Mouse (Mus musculus): ENCODE measurements around the gene Camta1. TPM values are rescaled to one million over a fixed set of nuclear protein-coding genes. Genes with fewer than 3 reads are reported as not detected.

The Camta1 gene
- polyA plus RNA-seq, 1 experiment from 2014 or later = 130 TPM

- H3K27ac ChIP-seq (replicated peaks) = no peak overlapping the region
- 84% methylated on average over 7 of the region's 7 CpGs for WGBS
- no peak for ATAC-seq (replicated peaks)
Observed at GRCm38 (mm10) chr4:151207566-151207965, 654.1 kb downstream of the Camta1 start.

DNA sequence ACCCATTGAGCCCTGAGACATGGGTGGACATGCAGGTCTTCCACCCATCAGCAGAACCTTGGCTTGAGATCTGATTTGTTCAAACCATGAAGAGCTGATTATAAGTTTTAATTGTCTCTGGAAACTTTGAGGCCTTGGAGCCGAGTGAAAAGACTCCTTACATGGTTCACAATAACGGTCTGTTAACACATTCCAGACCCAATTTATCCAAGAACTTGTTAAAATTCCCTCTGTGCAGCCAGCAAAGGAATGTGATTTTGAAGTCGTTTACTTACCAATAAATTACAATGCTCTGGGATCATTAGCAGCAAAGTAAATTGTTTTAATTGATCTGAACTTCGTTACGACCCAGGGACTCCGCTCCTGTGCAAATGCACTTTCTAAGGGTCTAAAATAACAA, 658.8 kb downstream of the Camta1 start:
- Histone ChIP-seq H3K4me2 (replicated peaks) (no peak overlapping the region), H3K9me3 (no peaks in the 10 kb centered on the region), H3K27ac (replicated peaks) (no peak overlapping the region), H3K4me3 (no peak overlapping the region), H3K4me1 (no peaks in the 10 kb centered on the region), H3K27me3 (no peaks in the 10 kb centered on the region), H3K9ac (replicated peaks) (no peak overlapping the region), H3K36me3 (no peaks in the 10 kb centered on the region)
- 17% methylated on average over 6 of the region's 6 CpGs for WGBS
- ATAC-seq (replicated peaks) = no peak

More at GRCm38 (mm10) chr4:151207566-151207965, 654.1 kb downstream of the Camta1 start:
- Histone ChIP-seq H3K4me2 (replicated peaks) (no peak overlapping the region), H3K9me3 (no peaks in the 10 kb centered on the region), H3K4me1 (no peaks in the 10 kb centered on the region), H3K9ac (replicated peaks) (no peak overlapping the region), H3K4me3 (no peak overlapping the region), H3K27me3 (no peaks in the 10 kb centered on the region), H3K36me3 (no peaks in the 10 kb centered on the region)

DNA sequence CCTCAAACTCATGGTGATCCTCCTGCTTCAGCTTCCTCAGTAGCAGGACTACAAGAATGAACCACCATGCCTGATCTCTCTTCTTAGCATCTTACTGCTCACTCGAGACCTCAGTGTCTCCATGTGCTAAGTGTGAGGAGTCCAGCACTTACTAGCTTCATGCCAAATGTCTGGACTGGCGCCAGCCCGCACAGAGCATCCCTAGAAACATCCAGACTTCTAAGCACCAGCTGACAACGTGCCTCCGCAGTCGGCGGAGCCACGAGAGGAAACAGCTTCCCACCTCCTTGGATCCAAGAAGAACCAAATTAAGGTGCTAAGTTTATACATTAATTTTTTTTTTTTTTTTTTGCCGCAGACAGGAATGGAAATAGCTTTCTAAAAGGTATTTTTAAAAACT, 661.4 kb downstream of the Camta1 start:
- WGBS = 63% methylated on average over 9 of the region's 9 CpGs
- no peaks in the 10 kb centered on the region for H3K4me1 ChIP-seq
- no peak overlapping the region for H3K27ac ChIP-seq (replicated peaks)
- H3K9ac ChIP-seq (replicated peaks) = no peak overlapping the region
- H3K9me3 ChIP-seq = no peaks in the 10 kb centered on the region
- H3K4me3 ChIP-seq = no peak overlapping the region
- H3K27me3 ChIP-seq = no peaks in the 10 kb centered on the region
- no peak for ATAC-seq (replicated peaks)
- no peaks in the 10 kb centered on the region for H3K36me3 ChIP-seq
- H3K4me2 ChIP-seq (replicated peaks) = no peak overlapping the region

DNA sequence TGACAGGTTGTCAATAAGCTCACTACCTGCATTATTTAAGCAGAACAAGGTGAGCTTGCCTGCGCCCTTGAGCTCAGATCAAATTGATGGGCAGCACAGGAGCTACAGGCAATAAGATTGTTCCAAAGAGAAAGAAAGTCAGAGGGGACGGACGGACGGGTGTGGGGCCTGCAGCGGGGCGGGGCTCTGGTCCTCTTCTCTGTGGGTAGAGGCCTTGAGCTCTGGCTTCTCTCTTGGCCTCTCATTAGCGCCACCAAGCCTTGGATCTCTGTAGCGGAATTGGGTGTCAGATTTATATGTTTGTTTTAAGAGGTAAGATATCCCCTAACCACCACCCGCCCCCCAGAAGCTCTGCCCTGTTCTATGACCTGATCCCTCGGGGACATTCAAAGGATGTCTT, 666.5 kb downstream of the Camta1 start:
- Histone ChIP-seq H3K9me3 (no peaks in the 10 kb centered on the region), H3K4me2 (replicated peaks) (no peak overlapping the region), H3K9ac (replicated peaks) (no peak overlapping the region), H3K4me3 (no peak overlapping the region), H3K27me3 (no peaks in the 10 kb centered on the region), H3K27ac (replicated peaks) (0 out of 2 replicates have a peak overlapping the region, but pooled peaks have one; percentile 39), H3K4me1 (peaks cover 14% of the 10 kb centered on the region), H3K36me3 (no peaks in the 10 kb centered on the region)
- WGBS = 57% methylated on average over 10 of the region's 10 CpGs
- ATAC-seq (replicated peaks) = no peak

GRCm38 (mm10) chr4:151194715-151195097, 667.0 kb downstream of the Camta1 start:
- Histone ChIP-seq H3K27me3 (no peaks in the 10 kb centered on the region), H3K9me3 (no peaks in the 10 kb centered on the region), H3K27ac (replicated peaks) (peak overlapping the region; percentile 39; the same call in 1 of the 2 replicates), H3K9ac (replicated peaks) (no peak overlapping the region), H3K4me3 (no peak overlapping the region), H3K4me1 (peaks cover 14% of the 10 kb centered on the region), H3K4me2 (replicated peaks) (0 out of 2 replicates have a peak overlapping the region, but pooled peaks have one; percentile 18), H3K36me3 (no peaks in the 10 kb centered on the region)
- 42% methylated on average over 4 of the region's 4 CpGs for WGBS
- no peak for ATAC-seq (replicated peaks)

DNA sequence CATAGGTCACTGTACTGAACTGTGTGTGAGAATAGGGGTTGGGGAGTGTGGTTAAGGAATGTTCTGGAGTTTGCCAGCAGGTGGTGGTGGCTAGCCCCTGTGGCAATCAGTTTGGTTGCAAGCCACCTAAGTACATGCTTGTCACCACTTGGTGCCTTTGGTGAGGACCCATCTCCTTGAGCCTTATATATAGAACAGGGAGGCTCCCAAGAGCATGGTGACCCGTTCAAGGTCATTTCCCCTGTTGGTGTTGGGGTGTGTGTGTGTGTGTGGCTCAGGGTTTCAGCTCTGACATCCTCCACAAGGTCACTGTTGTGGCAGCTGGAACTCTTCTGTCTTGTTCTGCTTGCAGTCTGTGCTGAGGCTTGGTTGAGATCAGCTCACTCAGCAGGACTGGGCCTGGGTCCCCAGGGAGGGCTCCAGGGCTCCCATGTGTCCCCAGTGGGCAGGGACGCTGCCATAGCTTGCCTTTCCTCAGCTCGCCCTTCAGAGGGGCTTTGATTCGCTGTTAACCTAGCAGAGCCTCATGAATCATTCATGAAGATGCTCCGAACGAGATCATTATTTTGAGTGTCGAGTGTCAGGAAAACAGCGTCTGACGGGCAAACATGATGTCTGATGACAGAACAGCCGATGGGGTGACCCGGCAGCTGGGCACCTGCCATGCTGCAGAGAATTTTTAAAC, 667.5 kb downstream of the Camta1 start:
- Histone ChIP-seq H3K27me3 (no peaks in the 10 kb centered on the region), H3K36me3 (no peaks in the 10 kb centered on the region), H3K4me3 (no peak overlapping the region), H3K9me3 (no peaks in the 10 kb centered on the region), H3K9ac (replicated peaks) (no peak overlapping the region), H3K4me1 (peaks cover 14% of the 10 kb centered on the region), H3K27ac (replicated peaks) (no peak overlapping the region), H3K4me2 (replicated peaks) (0 out of 2 replicates have a peak overlapping the region, but pooled peaks have one; percentile 18)
- no peak; the same call in 1 of the 2 replicates for ATAC-seq (replicated peaks)
- WGBS = 11% methylated on average over 11 of the region's 11 CpGs

DNA sequence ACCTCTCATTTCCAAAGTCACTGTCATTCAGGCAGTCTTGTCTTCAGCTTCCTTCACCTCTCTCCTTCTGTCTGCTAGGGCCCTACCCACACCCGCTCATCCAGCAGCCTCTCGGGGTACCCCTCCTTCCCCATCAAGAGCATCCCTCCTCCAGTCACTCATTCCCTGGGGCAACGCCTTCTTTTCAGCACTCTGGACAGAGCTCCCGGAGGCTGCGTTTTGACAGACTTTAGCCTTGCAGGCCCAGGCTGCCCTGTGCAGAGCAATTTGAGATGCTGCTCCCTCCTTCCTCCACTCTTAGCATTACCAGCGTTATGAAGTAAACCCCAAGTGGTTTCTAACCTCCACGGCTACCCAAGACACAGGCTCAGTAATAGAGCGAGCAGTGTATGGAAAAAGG, 675.2 kb downstream of the Camta1 start:
- no peak for ATAC-seq (replicated peaks)
- WGBS = 7% methylated on average over 8 of the region's 8 CpGs
- Histone ChIP-seq H3K36me3 (no peaks in the 10 kb centered on the region), H3K9me3 (no peaks in the 10 kb centered on the region), H3K27me3 (peaks cover 22% of the 10 kb centered on the region), H3K27ac (replicated peaks) (0 out of 2 replicates have a peak overlapping the region, but pooled peaks have one; percentile 20), H3K4me3 (no peak overlapping the region), H3K9ac (replicated peaks) (no peak overlapping the region), H3K4me1 (peaks cover 6% of the 10 kb centered on the region), H3K4me2 (replicated peaks) (no peak overlapping the region)

DNA sequence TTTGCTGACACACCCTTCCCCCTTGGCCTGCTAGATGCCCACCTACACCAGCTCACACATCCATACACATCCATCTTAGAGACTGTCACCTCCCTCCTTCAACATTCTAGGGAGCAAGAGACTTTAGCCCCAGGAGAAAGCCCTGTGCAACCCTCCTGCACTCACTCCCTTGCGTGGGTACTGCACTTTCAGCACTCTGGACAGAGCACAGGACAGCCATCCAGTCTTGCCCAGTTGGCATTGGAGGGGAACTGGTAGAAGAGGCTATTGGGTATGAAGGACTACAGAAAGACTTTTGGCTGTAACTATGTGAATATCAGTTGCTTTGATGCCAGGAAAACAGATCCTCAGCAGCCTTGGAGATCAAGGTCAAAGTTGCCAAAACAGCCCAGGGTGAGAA, 675.9 kb downstream of the Camta1 start:
- Histone ChIP-seq H3K9ac (replicated peaks) (no peak overlapping the region), H3K36me3 (no peaks in the 10 kb centered on the region), H3K9me3 (no peaks in the 10 kb centered on the region), H3K4me2 (replicated peaks) (no peak overlapping the region), H3K4me3 (no peak overlapping the region), H3K27ac (replicated peaks) (no peak overlapping the region), H3K27me3 (peaks cover 22% of the 10 kb centered on the region), H3K4me1 (peaks cover 13% of the 10 kb centered on the region)
- 32% methylated on average over 1 of the region's 1 CpGs for WGBS
- no peak for ATAC-seq (replicated peaks)

- Histone ChIP-seq H3K4me2 (replicated peaks) (no peak overlapping the region), H3K27me3 (peaks cover 31% of the 10 kb centered on the region), H3K9me3 (no peaks in the 10 kb centered on the region), H3K36me3 (no peaks in the 10 kb centered on the region), H3K4me3 (no peak overlapping the region), H3K27ac (replicated peaks) (peak overlapping the region; percentile 57), H3K4me1 (peaks cover 35% of the 10 kb centered on the region), H3K9ac (replicated peaks) (no peak overlapping the region)
- 16% methylated on average over 7 of the region's 7 CpGs for WGBS
- ATAC-seq (replicated peaks) = 0 out of 2 replicates have a peak, but pooled peaks have one; percentile 17
Observed at GRCm38 (mm10) chr4:151180394-151180902, 681.2 kb downstream of the Camta1 start.

DNA sequence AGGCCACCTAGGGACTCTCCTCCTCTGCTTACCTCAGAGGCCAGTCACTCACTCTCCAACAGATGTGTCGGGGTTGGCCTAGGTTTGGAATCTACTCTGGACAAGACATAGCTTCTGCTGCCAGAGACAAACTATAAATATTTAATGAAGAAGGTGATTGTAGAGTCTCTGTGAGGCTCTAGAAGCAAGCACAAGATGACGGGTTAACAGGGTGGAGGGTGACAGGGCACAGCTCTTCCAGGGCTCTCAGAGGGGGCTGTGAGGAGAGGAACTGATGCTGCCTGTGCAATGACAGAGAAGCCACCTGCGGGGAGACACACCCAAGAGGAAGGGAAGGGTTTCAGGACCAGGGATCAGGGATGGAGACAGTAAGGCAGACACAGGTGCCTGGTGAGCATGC, 682.0 kb downstream of the Camta1 start:
- peaks cover 35% of the 10 kb centered on the region for H3K4me1 ChIP-seq
- no peak for ATAC-seq (replicated peaks)
- H3K4me2 ChIP-seq (replicated peaks) = no peak overlapping the region
- no peak overlapping the region; the same call in 1 of the 2 replicates for H3K27ac ChIP-seq (replicated peaks)
- no peak overlapping the region for H3K9ac ChIP-seq (replicated peaks)
- WGBS = 44% methylated on average over 3 of the region's 3 CpGs
- H3K9me3 ChIP-seq = no peaks in the 10 kb centered on the region
- H3K36me3 ChIP-seq = no peaks in the 10 kb centered on the region
- H3K27me3 ChIP-seq = peaks cover 33% of the 10 kb centered on the region
- H3K4me3 ChIP-seq = no peak overlapping the region

- no peak overlapping the region for H3K4me2 ChIP-seq (replicated peaks)
- 14% methylated on average over 8 of the region's 8 CpGs for WGBS
- H3K36me3 ChIP-seq = no peaks in the 10 kb centered on the region
- peaks cover 35% of the 10 kb centered on the region for H3K4me1 ChIP-seq
- H3K9ac ChIP-seq (replicated peaks) = no peak overlapping the region
- no peaks in the 10 kb centered on the region for H3K9me3 ChIP-seq
- ATAC-seq (replicated peaks) = peak; percentile 77
- no peak overlapping the region for H3K4me3 ChIP-seq
- peaks cover 30% of the 10 kb centered on the region; the same call in 1 of the 2 replicates for H3K27me3 ChIP-seq
- H3K27ac ChIP-seq (replicated peaks) = no peak overlapping the region; the same call in 1 of the 2 replicates
Observed at GRCm38 (mm10) chr4:151178970-151179378, 682.7 kb downstream of the Camta1 start.

- H3K36me3 ChIP-seq = no peaks in the 10 kb centered on the region
- WGBS = 22% methylated on average over 8 of the region's 8 CpGs
- H3K9me3 ChIP-seq = no peaks in the 10 kb centered on the region
- H3K4me3 ChIP-seq = no peak overlapping the region
- no peak for ATAC-seq (replicated peaks)
- peaks cover 35% of the 10 kb centered on the region for H3K4me1 ChIP-seq
- no peak overlapping the region for H3K9ac ChIP-seq (replicated peaks)
- H3K27me3 ChIP-seq = peaks cover 17% of the 10 kb centered on the region; the same call in 1 of the 2 replicates
- no peak overlapping the region for H3K27ac ChIP-seq (replicated peaks)
- no peak overlapping the region for H3K4me2 ChIP-seq (replicated peaks)
Observed at GRCm38 (mm10) chr4:151172526-151172925, 689.1 kb downstream of the Camta1 start.
